ENCODE assay signal across 8 mouse cellular contexts in genomic region chr7:27837896-27838295, GRCm38 (mm10). TPM values are rescaled to one million over a fixed set of nuclear protein-coding genes. Genes with fewer than 3 reads are reported as not detected.
DNase-seq lines count a peak whose midpoint lies in the region; ATAC-seq and TF ChIP-seq lines count a peak whose summit lies in the region.

No protein-coding gene starts in this region.

- TF ChIP-seq POLR2A in CH12.LX (IDR thresholded peaks at IDR 0.05; ENCODE audit: low read depth, low read length) = no peak

- 0 out of 2 replicates have a peak, but pooled peaks cover 3% of the 10 kb centered on the region for H3K79me2 ChIP-seq in CH12.LX (replicated peaks; ENCODE audit: control insufficient read depth, extremely low read depth, insufficient read depth, poor library complexity, severe bottlenecking)

- no peaks in the 10 kb centered on the region for H3K27me3 ChIP-seq in CH12.LX (replicated peaks)
- H3K27me3 ChIP-seq in forebrain, embryonic 14.5 days (replicated peaks; ENCODE audit: control insufficient read depth, insufficient read depth, low read length) = no peaks in the 10 kb centered on the region
- no peaks in the 10 kb centered on the region for H3K27me3 ChIP-seq in liver, embryonic 11.5 days (replicated peaks; ENCODE audit: control insufficient read depth, insufficient read depth, low read length)

- peak; percentile 42 for ATAC-seq in forebrain, embryonic 14.5 days
- ATAC-seq in liver, embryonic 11.5 days (replicated peaks; ENCODE audit: low FRiP score) = peak; percentile 50; the same call in 1 of the 2 replicates

- H3K9me3 ChIP-seq in CH12.LX (replicated peaks; ENCODE audit: low read length) = no peaks in the 10 kb centered on the region
- H3K9me3 ChIP-seq in forebrain, embryonic 14.5 days (replicated peaks; ENCODE audit: control insufficient read depth, low read length) = no peaks in the 10 kb centered on the region; the same call in 1 of the 2 replicates
- no peaks in the 10 kb centered on the region for H3K9me3 ChIP-seq in liver, embryonic 11.5 days (ENCODE audit: control insufficient read depth, low read length)

- H3K36me3 ChIP-seq in CH12.LX (replicated peaks in 1 of 2; ENCODE audit: control insufficient read depth in 1 of 2, insufficient read depth in 1 of 2, low read length in 1 of 2) = peaks cover 0 to 10% of the 10 kb centered on the region in 2 experiments
- no peaks in the 10 kb centered on the region for H3K36me3 ChIP-seq in forebrain, embryonic 14.5 days (ENCODE audit: control insufficient read depth, insufficient read depth, low read length)
- H3K36me3 ChIP-seq in liver, embryonic 11.5 days (ENCODE audit: control insufficient read depth, insufficient read depth, low read length) = no peaks in the 10 kb centered on the region

- no peak for TF ChIP-seq EP300 in CH12.LX (IDR thresholded peaks at IDR 0.05; ENCODE audit: low read length)

- H3K9ac ChIP-seq in CH12.LX (ENCODE audit: insufficient read depth, low read depth) = peak overlapping the region; percentile 89
- peak overlapping the region; percentile 76 for H3K9ac ChIP-seq in forebrain, embryonic 14.5 days (ENCODE audit: low read length)
- H3K9ac ChIP-seq in liver, embryonic 11.5 days (ENCODE audit: low read depth, low read length) = peak overlapping the region; percentile 66

- TF ChIP-seq CTCF in CH12.LX (conservative IDR thresholded peaks at IDR 0.05 in 1 of 2, IDR thresholded peaks at IDR 0.05 in 1 of 2; ENCODE audit: low read depth in 2 of 2, low read length in 2 of 2) = no peak

- peak overlapping the region; percentile 57 to 83 (median 62) for H3K4me3 ChIP-seq in CH12.LX (replicated peaks in 1 of 3; ENCODE audit: low read depth in 2 of 3, low read length in 2 of 3, poor library complexity in 1 of 3)
- H3K4me3 ChIP-seq in forebrain, embryonic 14.5 days (ENCODE audit: low read depth, low read length) = peak overlapping the region; percentile 46
- peak overlapping the region; percentile 64 for H3K4me3 ChIP-seq in liver, embryonic 11.5 days (ENCODE audit: low read depth, low read length)

- intact Hi-C loops in heart, postnatal 36 days (cut with DNase I) = loop anchor here (5.0 kb wide), 1 partner anchor 89 kb away; the partner anchor contains the start of gene Zfp974
- intact Hi-C loops in left cerebral cortex, postnatal 36 days (cut with DNase I) = no loop called here

- DNase-seq in heart, adult 11 months = peak; percentile 57
- no peak for DNase-seq in heart, postnatal 36 days
- DNase-seq in CH12.LX (ENCODE audit: extremely low read depth) = peak; percentile 10
- DNase-seq in forebrain, embryonic 14.5 days (ENCODE audit: low spot score) = peak; percentile 38
- no peak for DNase-seq in liver, embryonic 11.5 days (ENCODE audit: low spot score)
- DNase-seq in frontal cortex, postnatal 36 days (ENCODE audit: low spot score in 2 of 2) = no peak
- no peak for DNase-seq in left cerebral cortex, postnatal 36 days (ENCODE audit: low spot score in 2 of 2)
- DNase-seq in adrenal gland, postnatal 14 days = no peak

- WGBS in forebrain, embryonic 14.5 days = 23% methylated on average over 6 of the region's 6 CpGs
- 26% methylated on average over 6 of the region's 6 CpGs for WGBS in liver, embryonic 11.5 days

- in situ Hi-C loops in CH12.LX (cut with MboI; ENCODE audit: low pct_ligation_motif_present, low pct_unique_long_range_greater_than_20kb, low sequenced_read_pairs) = loop anchor here (25.0 kb wide), 1 partner anchor 99 kb away; the partner anchor contains the start of gene Zfp974

- no peak overlapping the region for H3K27ac ChIP-seq in CH12.LX (ENCODE audit: insufficient read depth, low read depth)
- H3K27ac ChIP-seq in forebrain, embryonic 14.5 days (ENCODE audit: low read depth, low read length) = peak overlapping the region; percentile 86
- 0 out of 2 replicates have a peak overlapping the region, but pooled peaks have one; percentile 13 for H3K27ac ChIP-seq in liver, embryonic 11.5 days (ENCODE audit: low read depth, low read length)

- peaks cover 6 to 18% of the 10 kb centered on the region in 2 experiments; a peak in 3 of 4 replicates for H3K4me1 ChIP-seq in CH12.LX (ENCODE audit: control insufficient read depth in 1 of 2, insufficient read depth in 2 of 2)
- H3K4me1 ChIP-seq in forebrain, embryonic 14.5 days (ENCODE audit: control insufficient read depth, insufficient read depth, low read length) = peaks cover 2% of the 10 kb centered on the region; the same call in 1 of the 2 replicates
- no peaks in the 10 kb centered on the region for H3K4me1 ChIP-seq in liver, embryonic 11.5 days (replicated peaks; ENCODE audit: control insufficient read depth, insufficient read depth, low read length)

- TF ChIP-seq RAD21 in CH12.LX (IDR thresholded peaks at IDR 0.05; ENCODE audit: low read depth, low read length) = no peak

- dilution Hi-C loops in CH12.LX (cut with MboI; ENCODE audit: extremely low pct_ligation_motif_present, extremely low pct_unique_long_range_greater_than_20kb, low sequenced_read_pairs) = no loop called here

- no peak overlapping the region for H3K4me2 ChIP-seq in CH12.LX (ENCODE audit: insufficient read depth, low read depth, poor library complexity, severe bottlenecking)
- H3K4me2 ChIP-seq in forebrain, embryonic 14.5 days (ENCODE audit: low read length) = peak overlapping the region; percentile 66
- H3K4me2 ChIP-seq in liver, embryonic 11.5 days = peak overlapping the region; percentile 68

TF ChIP-seq in CH12.LX, 34 proteins besides CTCF, POLR2A, EP300 and RAD21:
- TF ChIP-seq NRF1 (IDR thresholded peaks at IDR 0.05; ENCODE audit: low read depth, low read length) = no peak
- TF ChIP-seq ZNF384 (IDR thresholded peaks at IDR 0.05; ENCODE audit: low read depth, low read length) = no peak
- no peak for TF ChIP-seq ZMIZ1 (IDR thresholded peaks at IDR 0.05; ENCODE audit: low read depth, low read length)
- TF ChIP-seq KAT2A (IDR thresholded peaks at IDR 0.05; ENCODE audit: insufficient replicate concordance, low read length) = no peak
- TF ChIP-seq PAX5 (IDR thresholded peaks at IDR 0.05; ENCODE audit: low read length) = no peak
- no peak; the same call in 1 of the 2 replicates for TF ChIP-seq CHD1 (IDR thresholded peaks at IDR 0.05; ENCODE audit: low read depth, low read length)
- no peak for TF ChIP-seq BHLHE40 (IDR thresholded peaks at IDR 0.05; ENCODE audit: low read depth, low read length)
- TF ChIP-seq MAFK (IDR thresholded peaks at IDR 0.05; ENCODE audit: insufficient replicate concordance, low read length) = no peak
- no peak for TF ChIP-seq GABPA (IDR thresholded peaks at IDR 0.05; ENCODE audit: insufficient replicate concordance, low read depth, low read length)
- TF ChIP-seq UBTF (IDR thresholded peaks at IDR 0.05; ENCODE audit: low read depth, low read length) = no peak
- no peak for TF ChIP-seq MAX (IDR thresholded peaks at IDR 0.05; ENCODE audit: low read length)
- TF ChIP-seq NELFE (IDR thresholded peaks at IDR 0.05; ENCODE audit: low read depth, low read length) = no peak
- TF ChIP-seq MEF2A (IDR thresholded peaks at IDR 0.05; ENCODE audit: borderline replicate concordance, low read depth, low read length) = no peak
- no peak for TF ChIP-seq USF1 (IDR thresholded peaks at IDR 0.05; ENCODE audit: low read depth, low read length)
- no peak for TF ChIP-seq IRF4 (IDR thresholded peaks at IDR 0.05; ENCODE audit: low read depth, low read length)

RNA-seq across cellular contexts. Expression of gene Zfp59, which starts 0.5 kb away (rescaled TPM):
- 1 to 10 TPM; 2.4 to 2.7 TPM for total RNA-seq in heart, postnatal 36 days (2021)
- total RNA-seq in CH12.LX (2012; rRNA removed) = 4.0 and 5.0 TPM in 2 replicates
- 5.9 and 6.5 TPM in 2 replicates for total RNA-seq in CH12.LX (2014; rRNA removed)
- polyA plus RNA-seq in CH12.LX (2012; ENCODE audit: insufficient read length, low read depth) = 3.4 and 4.0 TPM in 2 replicates
- 12.0 and 13.4 TPM in 2 replicates for polyA plus RNA-seq in forebrain, embryonic 14.5 days (2014; fragmentation: Nextera tagmentation; extraction: Ambion mirVana)
- 4.6 and 5.7 TPM in 2 replicates for polyA plus RNA-seq in liver, embryonic 11.5 days (2014; fragmentation: Nextera tagmentation; extraction: Ambion mirVana)
- total RNA-seq in left cerebral cortex, postnatal 36 days (2021) = 1 to 10 TPM; 5.2 TPM
- total RNA-seq in adrenal gland, postnatal 14 days (2021) = 3.0 and 3.5 TPM in 2 replicates

RNA-seq across cellular contexts. Expression of gene Zfp607a, which starts 19.4 kb away (rescaled TPM):
- total RNA-seq in heart, postnatal 36 days (2021) = 1 to 10 TPM; 3.3 to 3.9 TPM
- total RNA-seq in CH12.LX (2012; rRNA removed) = 7.0 and 7.8 TPM in 2 replicates
- 5.7 and 5.8 TPM in 2 replicates for total RNA-seq in CH12.LX (2014; rRNA removed)
- polyA plus RNA-seq in CH12.LX (2012; ENCODE audit: insufficient read length, low read depth) = 6.7 and 6.8 TPM in 2 replicates
- 1.1 and 1.8 TPM in 2 replicates for polyA plus RNA-seq in forebrain, embryonic 14.5 days (2014; fragmentation: Nextera tagmentation; extraction: Ambion mirVana)
- 3.6 and 3.8 TPM in 2 replicates for polyA plus RNA-seq in liver, embryonic 11.5 days (2014; fragmentation: Nextera tagmentation; extraction: Ambion mirVana)
- 1 to 10 TPM; 1.7 to 2.2 TPM for total RNA-seq in left cerebral cortex, postnatal 36 days (2021)
- total RNA-seq in adrenal gland, postnatal 14 days (2021) = 4.3 and 6.0 TPM in 2 replicates

RNA-seq across cellular contexts. Expression of gene Zfp626, which starts 30.9 kb away (rescaled TPM):
- total RNA-seq in heart, postnatal 36 days (2021) = 1 to 10 TPM; 4.4 to 4.9 TPM
- 3.6 and 3.9 TPM in 2 replicates for total RNA-seq in CH12.LX (2012; rRNA removed)
- total RNA-seq in CH12.LX (2014; rRNA removed) = 5.5 and 6.5 TPM in 2 replicates
- 3.6 and 4.4 TPM in 2 replicates for polyA plus RNA-seq in CH12.LX (2012; ENCODE audit: insufficient read length, low read depth)
- polyA plus RNA-seq in forebrain, embryonic 14.5 days (2014; fragmentation: Nextera tagmentation; extraction: Ambion mirVana) = 2.3 and 2.5 TPM in 2 replicates
- polyA plus RNA-seq in liver, embryonic 11.5 days (2014; fragmentation: Nextera tagmentation; extraction: Ambion mirVana) = 1.6 and 2.3 TPM in 2 replicates
- total RNA-seq in left cerebral cortex, postnatal 36 days (2021) = 10 to 100 TPM in 1 of 2 experiments, 1 to 10 TPM in 1; 8.8 to 10.4 TPM
- 7.0 and 7.7 TPM in 2 replicates for total RNA-seq in adrenal gland, postnatal 14 days (2021)

Comparison
In these comparisons a context has a peak if more than half of its experiments do, and no peak if none do; other contexts are left out.
1. DNase-seq: peak in heart, adult 11 months (single experiment), CH12.LX (single experiment) and forebrain, embryonic 14.5 days (single experiment); none in heart, postnatal 36 days (0 of 2), liver, embryonic 11.5 days (single experiment), frontal cortex, postnatal 36 days (0 of 2), left cerebral cortex, postnatal 36 days (0 of 2) and adrenal gland, postnatal 14 days (single experiment).
2. Peak in every context shown above with its lines, with median percentiles within 50 percentile points of each other: H3K4me3 ChIP-seq and H3K9ac ChIP-seq.